Mouse (Mus musculus) layer of hippocampus, adult 8-10 months (tissue): ENCODE measurements at regions not wholly inside any gene's neighbourhood (a gene's known extent, or its start where the extent isn't known, plus 50 kb on each side); places are given as distances from the start of the nearest gene placed in this dataset.
A peak's percentile ranks its signal among the peaks of the same experiment; 100 is the strongest.

Source experiments
- DNase-seq, 2 experiments: peaks; one replicate each; pipeline ENCODE4 v3.0.0; 2022; ENCODE audit warnings: low spot score in 2 of 2

GRCm38 (mm10) chr10:21446641-21447040 is 69.5 kb downstream of the Aldh8a1 start:
- DNase-seq: no peak

DNA sequence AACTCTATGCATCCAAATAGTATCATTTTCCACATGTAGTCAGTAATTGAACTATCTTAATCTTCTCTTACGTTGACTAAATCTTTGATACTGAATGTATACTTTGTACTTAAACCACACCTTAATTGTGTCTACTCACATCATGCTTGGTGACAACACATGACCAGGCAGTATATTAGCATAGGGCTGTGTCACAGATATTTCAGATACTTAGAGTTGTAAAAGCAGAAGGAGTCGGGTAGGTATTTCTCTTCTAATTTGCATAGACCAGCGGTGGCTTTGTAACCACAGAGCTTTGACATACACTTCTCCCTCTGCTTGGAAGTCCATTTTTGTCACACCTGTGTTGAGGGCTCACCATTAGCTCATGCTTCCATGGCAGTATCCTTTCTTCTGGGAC is 71.0 kb downstream of the Aldh8a1 start:
- no peak for DNase-seq

- DNase-seq: no peak
Measured at GRCm38 (mm10) chr10:21448942-21449341, 71.9 kb downstream of the Aldh8a1 start.

DNA sequence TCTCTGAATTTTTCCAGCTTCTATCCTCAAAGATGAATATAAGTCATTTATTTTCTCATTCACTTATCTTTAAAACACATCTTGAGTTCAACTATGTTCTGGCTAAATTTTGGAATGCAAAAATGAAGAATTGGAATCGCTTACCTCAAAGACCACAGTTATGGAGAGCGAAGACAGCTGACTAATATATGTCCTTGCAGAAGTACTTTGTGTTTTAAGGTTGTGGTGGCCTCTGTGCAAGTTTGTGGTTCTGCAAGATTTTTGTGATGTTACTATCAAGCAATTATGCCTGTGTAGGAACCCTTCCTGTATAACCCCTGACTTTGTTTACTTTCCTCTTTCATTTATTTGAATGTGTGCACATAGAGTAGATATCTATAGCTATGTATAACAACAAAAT is 75.5 kb downstream of the Aldh8a1 start:
- no peak for DNase-seq

GRCm38 (mm10) chr10:21453527-21453926 is 76.4 kb downstream of the Aldh8a1 start:
- DNase-seq: no peak

- DNase-seq: no peak
Measured at GRCm38 (mm10) chr10:21454153-21454552, 77.1 kb downstream of the Aldh8a1 start.

- DNase-seq: no peak
Measured at GRCm38 (mm10) chr10:21454757-21455156, 77.7 kb downstream of the Aldh8a1 start.

DNA sequence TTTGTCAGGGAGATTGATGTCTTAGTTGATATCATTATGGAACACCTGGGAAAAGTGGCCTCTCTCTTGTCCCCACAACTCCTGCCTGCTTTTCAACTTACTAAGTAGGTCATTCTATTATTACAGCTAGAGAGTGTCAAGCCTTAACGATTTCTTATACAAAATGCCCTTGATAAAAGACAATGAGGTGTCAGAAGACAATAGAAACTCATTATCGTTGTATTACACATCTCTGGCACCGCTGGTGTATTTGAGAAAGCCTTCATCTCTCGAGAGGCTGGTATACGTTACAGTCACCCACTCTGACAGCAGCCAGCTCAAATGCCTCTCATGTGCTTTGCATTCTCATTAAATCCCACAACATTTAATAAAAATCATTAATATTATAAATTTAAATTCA is 78.8 kb downstream of the Aldh8a1 start:
- no peak for DNase-seq

DNA sequence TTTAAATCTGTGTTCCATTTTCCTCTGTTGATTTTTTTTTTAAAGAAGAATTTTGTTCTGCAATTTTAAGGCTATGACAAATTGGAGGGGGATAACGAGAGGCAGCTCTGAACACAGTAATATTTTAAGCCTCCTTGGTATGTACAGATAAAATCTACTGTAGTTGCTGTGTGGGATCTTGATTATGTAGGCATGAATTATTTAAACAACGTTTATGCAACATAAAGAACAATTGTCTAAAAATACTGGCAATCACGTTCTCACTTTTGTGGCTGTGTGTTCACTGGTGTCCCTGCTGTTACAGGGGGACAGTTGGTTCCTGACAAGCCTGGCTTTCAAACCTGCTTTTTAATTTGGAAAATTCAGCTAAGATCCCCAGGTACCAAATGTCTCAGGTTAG is 79.3 kb downstream of the Aldh8a1 start:
- DNase-seq: no peak

DNA sequence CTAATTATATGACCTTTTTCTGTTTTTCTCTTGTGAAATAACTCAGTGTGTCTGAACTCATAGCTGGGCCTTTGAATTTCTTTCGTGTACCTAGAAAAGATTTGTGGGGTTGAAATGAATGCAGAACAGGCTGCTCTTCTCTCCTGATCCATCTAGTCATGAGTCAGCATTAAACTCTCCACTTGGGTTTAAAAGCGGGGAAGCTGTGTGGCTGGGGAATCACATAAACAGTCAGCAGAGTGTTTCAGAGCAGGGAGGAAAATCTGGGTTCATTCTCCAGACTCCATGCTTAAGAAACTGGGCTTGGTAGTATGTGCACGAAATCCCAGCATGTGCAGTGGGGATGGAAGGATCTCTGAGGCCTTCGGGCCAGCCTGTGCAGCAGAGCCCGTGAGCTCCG is 79.9 kb downstream of the Aldh8a1 start:
- DNase-seq: no peak

DNA sequence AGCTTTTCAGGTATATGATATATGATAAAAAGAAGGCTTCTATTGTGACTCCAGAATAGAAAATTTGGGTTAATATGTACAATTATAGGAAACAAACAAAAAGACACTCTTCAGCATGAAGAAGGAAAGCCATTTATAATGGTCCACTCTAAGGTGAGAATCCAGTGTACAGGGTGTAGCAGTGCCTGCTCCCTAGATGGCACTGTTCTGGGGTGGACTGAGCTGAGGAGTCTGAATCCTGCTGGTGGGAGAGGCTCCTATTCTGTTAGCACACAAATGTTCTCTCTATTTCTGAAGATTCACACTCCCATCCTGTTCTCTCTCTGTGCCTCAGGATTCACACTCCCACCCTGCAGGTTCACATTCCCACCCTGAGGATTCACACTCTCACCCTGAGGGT is 81.5 kb downstream of the Aldh8a1 start:
- DNase-seq: no peak

DNA sequence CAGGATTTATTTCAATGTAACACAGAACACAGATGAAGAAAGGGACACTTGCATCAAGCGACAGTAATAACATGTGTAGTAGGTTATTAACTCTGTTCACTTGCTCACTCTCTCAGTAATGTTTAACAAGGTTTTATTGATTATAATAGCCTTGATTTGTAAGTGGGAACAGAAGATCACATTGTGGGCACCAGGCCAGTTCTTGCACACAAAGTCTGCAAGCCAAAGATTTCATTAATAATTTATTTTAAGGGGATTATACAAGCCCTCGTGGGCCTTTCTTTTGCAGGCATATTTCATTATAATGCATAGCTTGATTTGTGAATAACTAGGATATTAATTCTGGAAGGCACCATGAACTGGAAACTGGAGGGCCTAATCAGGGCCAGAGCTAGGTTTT is 83.0 kb downstream of the Aldh8a1 start:
- no peak for DNase-seq

- no peak for DNase-seq
Measured at GRCm38 (mm10) chr10:21462915-21463314, 85.8 kb downstream of the Aldh8a1 start.

DNA sequence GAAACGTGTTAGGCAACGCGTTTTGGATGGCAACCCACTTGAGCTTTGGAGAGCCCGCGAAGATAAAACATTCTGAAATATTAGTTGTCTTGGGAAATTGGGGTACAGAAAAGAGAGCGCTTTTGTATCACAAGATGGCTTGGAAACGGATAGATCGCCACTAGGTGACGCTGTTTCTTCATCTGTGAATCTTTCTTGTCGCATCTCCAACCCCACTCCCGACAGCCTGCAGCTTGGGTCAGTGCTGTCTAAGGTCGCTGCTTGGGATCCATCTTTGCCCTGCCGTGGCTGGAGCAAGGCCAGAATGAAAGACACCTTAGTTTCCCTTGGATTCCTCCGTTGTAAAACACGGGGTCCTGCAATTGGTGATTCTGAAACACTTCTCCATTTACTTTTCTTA is 88.3 kb downstream of the Aldh8a1 start:
- DNase-seq: peak; percentile 73 to 88

DNA sequence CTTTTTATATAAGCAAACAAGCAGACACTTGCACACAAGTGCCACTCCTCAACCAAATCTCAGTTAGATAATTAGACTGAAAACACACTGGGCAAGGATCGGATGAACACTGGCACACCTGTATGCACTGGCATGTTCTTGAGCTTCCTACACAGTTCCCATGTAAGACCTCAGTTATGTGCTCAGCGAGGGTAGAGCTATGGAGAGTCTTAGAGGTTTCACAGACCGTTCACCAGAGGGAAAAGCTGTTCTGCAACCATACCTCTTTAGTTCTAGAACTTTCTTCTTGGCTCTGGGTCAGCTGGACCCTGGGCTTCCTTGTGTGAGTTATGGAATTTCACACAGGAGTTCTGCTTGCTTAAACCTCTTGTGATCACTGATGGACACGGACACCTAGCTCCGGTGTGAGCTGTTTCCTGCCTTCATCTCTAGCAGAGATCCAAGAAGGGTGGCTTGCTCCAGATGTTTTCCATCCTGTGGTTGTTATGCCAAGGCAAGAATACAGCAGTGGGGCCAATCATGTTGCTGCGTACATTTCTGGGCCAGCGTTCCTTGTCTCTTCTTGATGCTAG is 88.8 kb downstream of the Aldh8a1 start:
- no peak for DNase-seq

DNA sequence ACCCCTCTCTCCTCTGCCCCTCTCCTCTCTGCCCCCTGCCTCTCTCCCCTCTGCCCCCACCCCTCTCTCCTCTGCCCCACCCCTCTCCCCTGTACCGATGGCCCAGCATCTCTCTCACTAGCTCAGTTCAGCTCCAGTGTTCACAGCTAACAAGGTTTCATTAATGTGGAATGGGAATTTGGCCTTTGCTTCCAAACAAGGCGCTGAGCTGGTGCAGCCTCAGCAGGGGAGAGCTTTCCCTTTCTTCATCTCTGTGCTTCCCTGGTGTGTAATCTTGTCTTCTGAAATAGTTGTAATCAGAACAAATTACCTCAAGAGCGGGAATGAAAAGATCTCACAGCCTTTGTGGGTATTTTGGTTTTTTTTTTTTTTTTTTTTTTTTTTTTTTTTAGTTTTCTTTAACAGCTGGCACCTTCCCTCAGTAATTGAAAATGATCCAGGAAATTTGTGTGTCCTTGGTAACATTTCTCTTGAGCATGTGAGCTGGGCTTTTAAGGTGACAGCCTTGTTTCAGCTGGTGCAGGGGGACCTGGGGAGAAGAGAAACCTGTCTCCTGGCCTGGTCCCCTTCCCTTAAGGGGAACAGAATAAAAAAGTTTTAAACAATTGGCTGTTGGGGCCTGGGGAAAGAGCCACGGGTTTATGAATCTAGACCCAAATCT is 90.5 kb downstream of the Aldh8a1 start:
- DNase-seq: no peak

DNA sequence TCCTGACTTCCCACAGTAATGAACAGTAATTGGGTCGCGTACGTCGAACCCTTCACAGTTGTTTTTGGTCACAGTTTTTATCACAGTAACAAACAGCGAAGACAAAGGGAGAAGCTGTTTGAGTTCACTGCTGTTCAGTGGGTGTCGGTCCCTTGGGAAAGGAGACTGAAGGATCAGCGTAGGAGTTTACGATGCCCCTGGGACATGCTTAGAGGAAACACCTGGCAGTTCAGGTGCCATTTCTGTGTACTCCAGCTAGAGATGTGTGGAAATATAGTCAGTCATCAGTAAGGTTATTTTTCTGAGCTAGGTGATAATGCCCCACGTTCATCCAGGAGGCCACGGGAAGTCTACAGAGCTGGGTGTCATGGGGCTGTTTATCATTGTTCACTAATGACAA is 91.3 kb downstream of the Aldh8a1 start:
- no peak for DNase-seq

- DNase-seq: no peak
Measured at GRCm38 (mm10) chr10:21469961-21470360, 92.9 kb downstream of the Aldh8a1 start.

- peak; percentile 43 to 53 for DNase-seq
Measured at GRCm38 (mm10) chr10:21470589-21470988, 93.5 kb downstream of the Aldh8a1 start.

- no peak for DNase-seq
Measured at GRCm38 (mm10) chr10:21474242-21474641, 97.2 kb downstream of the Aldh8a1 start.

- no peak for DNase-seq
Measured at GRCm38 (mm10) chr10:21478004-21478403, 100.9 kb downstream of the Aldh8a1 start.

GRCm38 (mm10) chr10:21479403-21479802 is 102.3 kb downstream of the Aldh8a1 start:
- no peak for DNase-seq

GRCm38 (mm10) chr10:21481255-21481654 is 104.2 kb downstream of the Aldh8a1 start:
- DNase-seq: no peak

- no peak for DNase-seq
Measured at GRCm38 (mm10) chr10:21482055-21482454, 105.0 kb downstream of the Aldh8a1 start.
